Comparison of ENCODE assay signal across 16 mouse cellular contexts in the genomic region with DNA sequence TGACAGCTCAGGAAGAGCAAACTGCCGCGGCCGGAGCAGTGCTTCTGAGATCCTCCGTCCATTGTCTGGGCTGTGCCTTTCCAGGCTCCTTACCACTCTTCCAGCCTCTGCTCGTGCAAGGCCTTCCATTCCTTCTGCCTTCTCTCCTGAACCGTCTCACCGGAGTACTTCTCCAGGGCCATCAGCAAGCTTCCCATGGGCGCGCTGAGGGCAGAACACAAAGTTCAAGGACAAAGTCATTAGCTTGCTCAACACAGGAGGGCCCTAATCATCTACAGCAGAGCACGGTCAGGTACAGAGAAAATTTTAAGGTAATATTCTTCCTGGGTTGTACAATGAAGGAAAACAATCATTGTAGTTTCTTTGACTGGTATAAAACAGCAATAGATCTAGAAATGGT.
"Had no signal": no experiment of that assay in that cellular context is flagged by ENCODE, and none has a peak within 500 bp of the region (broad histone marks: within the 10 kb centered on the region; RNA-seq: fewer than 3 reads in every experiment).

No protein-coding gene starts in this region.

- H3K9me3 ChIP-seq: lung, embryonic 15.5 days; megakaryocyte, embryonic 14.5 days; midbrain, embryonic 13.5 days; neural tube, embryonic 12.5 days had no signal

- H3K27ac ChIP-seq: lung, embryonic 15.5 days; macrophage; midbrain, embryonic 13.5 days; neural tube, embryonic 12.5 days had no signal

- H3K4me3 ChIP-seq: lung, embryonic 15.5 days; megakaryocyte, embryonic 14.5 days; midbrain, embryonic 13.5 days; neural tube, embryonic 12.5 days had no signal

- H3K4me1 ChIP-seq: lung, embryonic 15.5 days; midbrain, embryonic 13.5 days; neural tube, embryonic 12.5 days had no signal

- H3K27me3 ChIP-seq: lung, embryonic 15.5 days; megakaryocyte, embryonic 14.5 days; midbrain, embryonic 13.5 days; neural tube, embryonic 12.5 days had no signal

- DNase-seq: liver, postnatal 0 days; lung, adult 2 months; lung, postnatal 14 days; lung, postnatal 36 days; right cerebral cortex, postnatal 14 days; thymus, adult 18-20 months; thymus, postnatal 14 days; thymus, postnatal 36 days had no signal

- ATAC-seq: liver, postnatal 0 days; lung, postnatal 0 days; midbrain, embryonic 13.5 days; midbrain, embryonic 16.5 days had no signal

- H3K4me2 ChIP-seq: lung, embryonic 15.5 days; midbrain, embryonic 11.5 days; midbrain, embryonic 13.5 days; neural tube, embryonic 12.5 days had no signal

- H3K9ac ChIP-seq: liver, postnatal 0 days; lung, embryonic 15.5 days; midbrain, embryonic 13.5 days; neural tube, embryonic 12.5 days had no signal
